32 mouse cellular contexts compared by ENCODE assay signal in genomic region chr8:95056414-95056813, GRCm38 (mm10). TPM values are rescaled to one million over a fixed set of nuclear protein-coding genes. Genes with fewer than 3 reads are reported as not detected.
DNase-seq lines count a peak whose midpoint lies in the region; ATAC-seq and TF ChIP-seq lines count a peak whose summit lies in the region.
"Had no signal": no experiment of that assay in that cellular context is flagged by ENCODE, and none has a peak within 500 bp of the region (broad histone marks: within the 10 kb centered on the region; RNA-seq: fewer than 3 reads in every experiment).

No protein-coding gene starts in this region.

- intact Hi-C loops in heart, postnatal 10 days (cut with DNase I): no loop called here

- H3K4me3 ChIP-seq in stomach, embryonic 15.5 days (replicated peaks): no peak overlapping the region
- H3K4me3 ChIP-seq in stomach, postnatal 0 days (ENCODE audit: low read depth, low read length): no peak overlapping the region
- no peak overlapping the region for H3K4me3 ChIP-seq in liver, embryonic 12.5 days
- H3K4me3 ChIP-seq in liver, postnatal 0 days (ENCODE audit: low read depth, low read length): no peak overlapping the region
- no peak overlapping the region for H3K4me3 ChIP-seq in kidney, adult 2 months (ENCODE audit: insufficient read depth, low read depth, low read length)
- H3K4me3 ChIP-seq: erythroblast, embryonic 14.5 days; hindbrain, embryonic 12.5 days; limb, embryonic 12.5 days had no signal

- TF ChIP-seq EP300 in stomach, postnatal 0 days (optimal IDR thresholded peaks at IDR 0.05): no peak
- peak; percentile 40; the same call in 1 of the 2 replicates for TF ChIP-seq EP300 in liver, postnatal 0 days (IDR thresholded peaks at IDR 0.05; ENCODE audit: low read depth)

- DNase-seq in stomach, postnatal 0 days (ENCODE audit: low spot score): no peak
- DNase-seq in c-Kit-positive CD71-positive TER-119-negative erythroid progenitor cells, embryonic 14.5 days (ENCODE audit: low read depth): peak; percentile 54
- no peak for DNase-seq in liver, postnatal 0 days
- DNase-seq in spleen, postnatal 14 days (ENCODE audit: low spot score in 2 of 2): no peak
- no peak for DNase-seq in heart, postnatal 10 days
- DNase-seq in kidney, adult 2 months: no peak
- DNase-seq: adrenal gland, postnatal 25 days; cerebellum, adult 2 months; cerebellum, postnatal 14 days; forebrain, postnatal 0 days; gastrocnemius, postnatal 10 days; kidney, postnatal 14 days; layer of hippocampus, adult 9-11 months; lung, adult 18-20 months; lung, postnatal 4 days; thymus, adult 18-20 months had no signal

- TF ChIP-seq CTCF in stomach, postnatal 0 days (IDR thresholded peaks at IDR 0.05; ENCODE audit: low read depth): no peak
- TF ChIP-seq CTCF in liver, postnatal 0 days (IDR thresholded peaks at IDR 0.05; ENCODE audit: low read depth): no peak
- no peak for TF ChIP-seq CTCF in kidney, adult 2 months (conservative IDR thresholded peaks at IDR 0.05; ENCODE audit: insufficient read depth, insufficient read length, low read depth, low read length)

- TF ChIP-seq POLR2A in kidney, adult 2 months (IDR thresholded peaks at IDR 0.05; ENCODE audit: low read depth, low read length): no peak

- H3K27me3 ChIP-seq in stomach, embryonic 15.5 days (replicated peaks): no peaks in the 10 kb centered on the region
- no peaks in the 10 kb centered on the region for H3K27me3 ChIP-seq in stomach, postnatal 0 days (ENCODE audit: control insufficient read depth, insufficient read depth, low read length)
- H3K27me3 ChIP-seq in liver, embryonic 12.5 days (replicated peaks): no peaks in the 10 kb centered on the region
- H3K27me3 ChIP-seq in liver, postnatal 0 days (ENCODE audit: insufficient read depth, low read length): no peaks in the 10 kb centered on the region
- no peaks in the 10 kb centered on the region for H3K27me3 ChIP-seq in kidney, adult 2 months (replicated peaks; ENCODE audit: control insufficient read depth, insufficient read depth, low read length)
- H3K27me3 ChIP-seq: hindbrain, embryonic 12.5 days had no signal

- no peaks in the 10 kb centered on the region for H3K36me3 ChIP-seq in stomach, embryonic 15.5 days
- H3K36me3 ChIP-seq in stomach, postnatal 0 days (ENCODE audit: control insufficient read depth, insufficient read depth, low read length): no peaks in the 10 kb centered on the region
- no peaks in the 10 kb centered on the region for H3K36me3 ChIP-seq in liver, embryonic 12.5 days
- no peaks in the 10 kb centered on the region for H3K36me3 ChIP-seq in liver, postnatal 0 days (replicated peaks; ENCODE audit: insufficient read depth, low read length)
- H3K36me3 ChIP-seq in kidney, adult 2 months (ENCODE audit: control insufficient read depth, insufficient read depth, low read length): no peaks in the 10 kb centered on the region
- H3K36me3 ChIP-seq: hindbrain, embryonic 12.5 days; limb, embryonic 12.5 days had no signal

- H3K9me3 ChIP-seq in stomach, embryonic 15.5 days: no peaks in the 10 kb centered on the region
- H3K9me3 ChIP-seq in stomach, postnatal 0 days (ENCODE audit: control insufficient read depth, low read length): no peaks in the 10 kb centered on the region
- H3K9me3 ChIP-seq in liver, embryonic 12.5 days (replicated peaks): no peaks in the 10 kb centered on the region
- H3K9me3 ChIP-seq in liver, postnatal 0 days (ENCODE audit: low read length): no peaks in the 10 kb centered on the region
- H3K9me3 ChIP-seq: hindbrain, embryonic 12.5 days; limb, embryonic 12.5 days had no signal

- H3K9ac ChIP-seq in stomach, embryonic 15.5 days: no peak overlapping the region
- no peak overlapping the region for H3K9ac ChIP-seq in stomach, postnatal 0 days (ENCODE audit: low read length)
- H3K9ac ChIP-seq in liver, embryonic 12.5 days: no peak overlapping the region; the same call in 1 of the 2 replicates
- H3K9ac ChIP-seq in liver, postnatal 0 days (replicated peaks): no peak overlapping the region
- H3K9ac ChIP-seq: forebrain, postnatal 0 days; hindbrain, embryonic 12.5 days; limb, embryonic 12.5 days had no signal

- H3K4me2 ChIP-seq in stomach, embryonic 15.5 days: no peak overlapping the region
- no peak overlapping the region for H3K4me2 ChIP-seq in stomach, postnatal 0 days (replicated peaks; ENCODE audit: low read depth)
- H3K4me2 ChIP-seq in liver, embryonic 12.5 days: peak overlapping the region; percentile 40
- H3K4me2 ChIP-seq in liver, postnatal 0 days (ENCODE audit: low read depth, low read length): no peak overlapping the region
- H3K4me2 ChIP-seq: hindbrain, embryonic 12.5 days; limb, embryonic 12.5 days; midbrain, embryonic 11.5 days had no signal

- H3K4me1 ChIP-seq in stomach, embryonic 15.5 days: no peaks in the 10 kb centered on the region
- H3K4me1 ChIP-seq in stomach, postnatal 0 days (replicated peaks; ENCODE audit: control insufficient read depth, insufficient read depth): no peaks in the 10 kb centered on the region
- H3K4me1 ChIP-seq in liver, embryonic 12.5 days: peaks cover 59% of the 10 kb centered on the region
- peaks cover 18% of the 10 kb centered on the region; the same call in 1 of the 2 replicates for H3K4me1 ChIP-seq in liver, postnatal 0 days (ENCODE audit: insufficient read depth)
- no peaks in the 10 kb centered on the region for H3K4me1 ChIP-seq in kidney, adult 2 months (ENCODE audit: control insufficient read depth, insufficient read depth, low read length)
- H3K4me1 ChIP-seq: hindbrain, embryonic 12.5 days; limb, embryonic 12.5 days had no signal

- WGBS in stomach, embryonic 15.5 days: 79% methylated on average over 5 of the region's 5 CpGs
- WGBS in stomach, postnatal 0 days: 78% methylated on average over 5 of the region's 5 CpGs
- 39% methylated on average over 5 of the region's 5 CpGs for WGBS in liver, embryonic 12.5 days (ENCODE audit: insufficient replicate concordance)
- WGBS in liver, postnatal 0 days (ENCODE audit: insufficient replicate concordance): 37% methylated on average over 5 of the region's 5 CpGs
- 84% methylated on average over 5 of the region's 5 CpGs for WGBS in kidney, adult 2 months

- H3K27ac ChIP-seq in stomach, embryonic 15.5 days: no peak overlapping the region
- no peak overlapping the region for H3K27ac ChIP-seq in stomach, postnatal 0 days (replicated peaks)
- H3K27ac ChIP-seq in liver, embryonic 12.5 days: peak overlapping the region; percentile 22; the same call in 1 of the 2 replicates
- H3K27ac ChIP-seq in liver, postnatal 0 days (ENCODE audit: low read depth): no peak overlapping the region
- H3K27ac ChIP-seq in kidney, adult 2 months (ENCODE audit: insufficient read depth, low read depth, low read length): no peak overlapping the region
- H3K27ac ChIP-seq: hindbrain, embryonic 12.5 days; limb, embryonic 12.5 days had no signal

- ATAC-seq in stomach, embryonic 15.5 days (ENCODE audit: insufficient read depth, low FRiP score, low read depth): peak; percentile 32; the same call in 1 of the 2 replicates
- ATAC-seq in stomach, postnatal 0 days (ENCODE audit: low FRiP score, low TSS enrichment): no peak
- ATAC-seq in liver, embryonic 12.5 days: peak; percentile 83
- ATAC-seq in liver, postnatal 0 days: peak; percentile 63
- ATAC-seq: CD4-positive, CD25-positive, alpha-beta regulatory T cell, adult 4 months; forebrain, postnatal 0 days; intestine, postnatal 0 days; lung, postnatal 0 days; midbrain, embryonic 16.5 days had no signal

RNA-seq across cellular contexts. Expression of gene Drc7, which starts 1.5 kb away (rescaled TPM):
- polyA plus RNA-seq in stomach, embryonic 15.5 days (2015; fragmentation: Nextera tagmentation; extraction: Ambion mirVana): 0.08 TPM in 1 of 2 replicates, not detected in the other
- 0.04 TPM in 1 of 2 replicates, not detected in the other for polyA plus RNA-seq in stomach, postnatal 0 days (2015; fragmentation: Nextera tagmentation; extraction: Ambion mirVana)
- 0.14 and 0.37 TPM in 2 replicates for polyA plus RNA-seq in liver, embryonic 12.5 days (2016; fragmentation: Nextera tagmentation; extraction: Ambion mirVana)
- polyA plus RNA-seq in liver, postnatal 0 days (2015; fragmentation: Nextera tagmentation; extraction: Ambion mirVana): 0.21 and 0.28 TPM in 2 replicates
- total RNA-seq in heart, postnatal 10 days (2021): not detected
- 0.05 and 0.10 TPM in 2 replicates for polyA plus RNA-seq in kidney, adult 2 months (2012; rRNA removed)
- total RNA-seq: adrenal gland, adult 18-20 months; adrenal gland, postnatal 25 days; gastrocnemius, postnatal 10 days; heart, adult 8-10 months; heart, postnatal 25 days had no signal
- polyA plus RNA-seq: CD4-positive, CD25-positive, alpha-beta regulatory T cell, adult 4 months; erythroblast, embryonic 14.5 days; heart, embryonic 14.5 days; intestine, postnatal 0 days; kidney, embryonic 14.5 days; limb, embryonic 12.5 days; neural tube, embryonic 11.5 days had no signal

RNA-seq across cellular contexts. Expression of gene Katnb1, which starts 24.6 kb away (rescaled TPM):
- 15.1 and 19.7 TPM in 2 replicates for polyA plus RNA-seq in stomach, embryonic 15.5 days (2015; fragmentation: Nextera tagmentation; extraction: Ambion mirVana)
- polyA plus RNA-seq in stomach, postnatal 0 days (2015; fragmentation: Nextera tagmentation; extraction: Ambion mirVana): 11.6 and 12.4 TPM in 2 replicates
- polyA plus RNA-seq in liver, embryonic 12.5 days (2016; fragmentation: Nextera tagmentation; extraction: Ambion mirVana): 17.8 and 18.5 TPM in 2 replicates
- 4.7 and 5.1 TPM in 2 replicates for polyA plus RNA-seq in liver, postnatal 0 days (2015; fragmentation: Nextera tagmentation; extraction: Ambion mirVana)
- 1 to 10 TPM; 9.3 TPM for total RNA-seq in heart, postnatal 10 days (2021)
- 22.2 and 23.7 TPM in 2 replicates for polyA plus RNA-seq in kidney, adult 2 months (2012; rRNA removed)

RNA-seq across cellular contexts. Expression of gene Adgrg3, which starts 38.9 kb away (rescaled TPM):
- 3.1 and 3.6 TPM in 2 replicates for polyA plus RNA-seq in stomach, embryonic 15.5 days (2015; fragmentation: Nextera tagmentation; extraction: Ambion mirVana)
- 0.61 and 0.92 TPM in 2 replicates for polyA plus RNA-seq in stomach, postnatal 0 days (2015; fragmentation: Nextera tagmentation; extraction: Ambion mirVana)
- polyA plus RNA-seq in liver, embryonic 12.5 days (2016; fragmentation: Nextera tagmentation; extraction: Ambion mirVana): 7.9 and 8.7 TPM in 2 replicates
- 8.9 and 9.6 TPM in 2 replicates for polyA plus RNA-seq in liver, postnatal 0 days (2015; fragmentation: Nextera tagmentation; extraction: Ambion mirVana)
- 1 to 10 TPM; 2.0 to 3.4 TPM for total RNA-seq in heart, postnatal 10 days (2021)
- polyA plus RNA-seq in kidney, adult 2 months (2012; rRNA removed): 9.9 and 12.7 TPM in 2 replicates
